Mouse (Mus musculus): ENCODE results near the gene Flvcr2. TPM values are rescaled to one million over a fixed set of nuclear protein-coding genes. Genes with fewer than 3 reads are reported as not detected.

Flvcr2 gene
- polyA plus RNA-seq, 1 experiment from 2014 or later, result 5.2 TPM

- 91% methylated on average over 10 of the region's 10 CpGs for WGBS
These were observed 1.0 kb downstream of the Flvcr2 start for GRCm38 (mm10) chr12:85747343-85747742.

GRCm38 (mm10) chr12:85749861-85750260 is 3.5 kb downstream of the Flvcr2 start:
- H3K4me2 ChIP-seq, result no peak overlapping the region
- H3K36me3 ChIP-seq, result no peaks in the 10 kb centered on the region
- no peaks in the 10 kb centered on the region for H3K9me3 ChIP-seq
- no peak overlapping the region for H3K4me3 ChIP-seq
- peaks cover 33% of the 10 kb centered on the region for H3K27me3 ChIP-seq
- H3K4me1 ChIP-seq (replicated peaks), result peaks cover 15% of the 10 kb centered on the region
- H3K27ac ChIP-seq, result no peak overlapping the region
- WGBS, result 93% methylated on average over 9 of the region's 9 CpGs
- ATAC-seq (ENCODE audit: low FRiP score), result no peak
- no peak overlapping the region for H3K9ac ChIP-seq

More at GRCm38 (mm10) chr12:85747343-85747742, 1.0 kb downstream of the Flvcr2 start:
- no peaks in the 10 kb centered on the region for H3K9me3 ChIP-seq
- H3K9ac ChIP-seq, result no peak overlapping the region
- H3K4me2 ChIP-seq, result no peak overlapping the region; the same call in 1 of the 2 replicates
- H3K27ac ChIP-seq, result no peak overlapping the region
- H3K4me3 ChIP-seq, result no peak overlapping the region
- peaks cover 15% of the 10 kb centered on the region for H3K4me1 ChIP-seq (replicated peaks)
- no peak for ATAC-seq (ENCODE audit: low FRiP score)
- no peaks in the 10 kb centered on the region for H3K36me3 ChIP-seq
- H3K27me3 ChIP-seq, result peaks cover 39% of the 10 kb centered on the region

- no peaks in the 10 kb centered on the region for H3K36me3 ChIP-seq
- no peak for ATAC-seq (ENCODE audit: low FRiP score)
- no peaks in the 10 kb centered on the region for H3K4me1 ChIP-seq (replicated peaks)
- no peak overlapping the region for H3K4me3 ChIP-seq
- H3K27ac ChIP-seq, result no peak overlapping the region
- peaks cover 12% of the 10 kb centered on the region for H3K27me3 ChIP-seq
- no peak overlapping the region for H3K9ac ChIP-seq
- H3K4me2 ChIP-seq, result no peak overlapping the region
- 87% methylated on average over 6 of the region's 6 CpGs for WGBS
- H3K9me3 ChIP-seq, result no peaks in the 10 kb centered on the region
These were observed 5.8 kb downstream of the Flvcr2 start for GRCm38 (mm10) chr12:85752116-85752515.

- Histone ChIP-seq H3K4me2 (no peak overlapping the region), H3K27me3 (0 out of 2 replicates have a peak, but pooled peaks cover 1% of the 10 kb centered on the region), H3K4me3 (no peak overlapping the region), H3K4me1 (replicated peaks) (no peaks in the 10 kb centered on the region), H3K9me3 (no peaks in the 10 kb centered on the region), H3K9ac (no peak overlapping the region), H3K36me3 (no peaks in the 10 kb centered on the region), H3K27ac (no peak overlapping the region)
- 31% methylated on average over 2 of the region's 2 CpGs for WGBS
- ATAC-seq (ENCODE audit: low FRiP score), result no peak
These were observed 6.9 kb downstream of the Flvcr2 start for GRCm38 (mm10) chr12:85753223-85753622.

GRCm38 (mm10) chr12:85754611-85755265 is 8.4 kb downstream of the Flvcr2 start:
- Histone ChIP-seq H3K4me3 (no peak overlapping the region), H3K36me3 (no peaks in the 10 kb centered on the region), H3K27ac (no peak overlapping the region), H3K4me2 (no peak overlapping the region), H3K9me3 (no peaks in the 10 kb centered on the region), H3K9ac (no peak overlapping the region), H3K4me1 (replicated peaks) (no peaks in the 10 kb centered on the region), H3K27me3 (no peaks in the 10 kb centered on the region)
- ATAC-seq (ENCODE audit: low FRiP score), result no peak
- 77% methylated on average over 5 of the region's 5 CpGs for WGBS

GRCm38 (mm10) chr12:85756455-85756854 is 10.1 kb downstream of the Flvcr2 start:
- no peak overlapping the region for H3K4me2 ChIP-seq
- no peak overlapping the region for H3K9ac ChIP-seq
- no peak overlapping the region for H3K4me3 ChIP-seq
- no peak for ATAC-seq (ENCODE audit: low FRiP score)
- no peaks in the 10 kb centered on the region for H3K4me1 ChIP-seq (replicated peaks)
- H3K36me3 ChIP-seq, result no peaks in the 10 kb centered on the region
- H3K27me3 ChIP-seq, result no peaks in the 10 kb centered on the region
- no peaks in the 10 kb centered on the region for H3K9me3 ChIP-seq
- 82% methylated on average over 3 of the region's 3 CpGs for WGBS
- H3K27ac ChIP-seq, result no peak overlapping the region

- Histone ChIP-seq H3K27me3 (no peaks in the 10 kb centered on the region), H3K36me3 (no peaks in the 10 kb centered on the region), H3K9ac (no peak overlapping the region), H3K9me3 (no peaks in the 10 kb centered on the region), H3K4me3 (no peak overlapping the region), H3K27ac (no peak overlapping the region), H3K4me1 (replicated peaks) (no peaks in the 10 kb centered on the region), H3K4me2 (no peak overlapping the region)
- no peak for ATAC-seq (ENCODE audit: low FRiP score)
- WGBS, result 69% methylated on average over 3 of the region's 3 CpGs
These were observed 10.7 kb downstream of the Flvcr2 start for GRCm38 (mm10) chr12:85757074-85757473.

GRCm38 (mm10) chr12:85758741-85759140 is 12.4 kb downstream of the Flvcr2 start:
- ATAC-seq (ENCODE audit: low FRiP score), result no peak
- H3K9ac ChIP-seq, result no peak overlapping the region
- no peaks in the 10 kb centered on the region for H3K36me3 ChIP-seq
- H3K4me3 ChIP-seq, result no peak overlapping the region
- no peaks in the 10 kb centered on the region for H3K9me3 ChIP-seq
- no peaks in the 10 kb centered on the region for H3K27me3 ChIP-seq
- 88% methylated on average over 8 of the region's 8 CpGs for WGBS
- no peaks in the 10 kb centered on the region for H3K4me1 ChIP-seq (replicated peaks)
- H3K27ac ChIP-seq, result no peak overlapping the region
- no peak overlapping the region for H3K4me2 ChIP-seq

- Histone ChIP-seq H3K4me3 (no peak overlapping the region), H3K27ac (no peak overlapping the region), H3K36me3 (no peaks in the 10 kb centered on the region), H3K9ac (no peak overlapping the region), H3K4me2 (no peak overlapping the region), H3K4me1 (replicated peaks) (no peaks in the 10 kb centered on the region), H3K9me3 (no peaks in the 10 kb centered on the region), H3K27me3 (no peaks in the 10 kb centered on the region)
- no peak for ATAC-seq (ENCODE audit: low FRiP score)
- WGBS, result 81% methylated on average over 4 of the region's 4 CpGs
These were observed 15.1 kb downstream of the Flvcr2 start for GRCm38 (mm10) chr12:85761471-85761870.

- no peaks in the 10 kb centered on the region for H3K4me1 ChIP-seq (replicated peaks)
- no peak overlapping the region for H3K9ac ChIP-seq
- H3K4me3 ChIP-seq, result no peak overlapping the region
- no peaks in the 10 kb centered on the region for H3K27me3 ChIP-seq
- H3K4me2 ChIP-seq, result no peak overlapping the region
- WGBS, result 68% methylated on average over 1 of the region's 1 CpGs
- no peaks in the 10 kb centered on the region for H3K9me3 ChIP-seq
- no peak overlapping the region for H3K27ac ChIP-seq
- no peak for ATAC-seq (ENCODE audit: low FRiP score)
- no peaks in the 10 kb centered on the region for H3K36me3 ChIP-seq
These were observed 18.3 kb downstream of the Flvcr2 start for GRCm38 (mm10) chr12:85764686-85765085.

GRCm38 (mm10) chr12:85766287-85766686 is 19.9 kb downstream of the Flvcr2 start:
- Histone ChIP-seq H3K4me3 (no peak overlapping the region), H3K9me3 (no peaks in the 10 kb centered on the region), H3K9ac (no peak overlapping the region), H3K4me2 (no peak overlapping the region), H3K27me3 (no peaks in the 10 kb centered on the region), H3K36me3 (no peaks in the 10 kb centered on the region), H3K27ac (no peak overlapping the region), H3K4me1 (replicated peaks) (no peaks in the 10 kb centered on the region)
- ATAC-seq (ENCODE audit: low FRiP score), result no peak
- 77% methylated on average over 3 of the region's 3 CpGs for WGBS

GRCm38 (mm10) chr12:85767750-85768149 is 21.4 kb downstream of the Flvcr2 start:
- no peak overlapping the region for H3K4me3 ChIP-seq
- 58% methylated on average over 4 of the region's 4 CpGs for WGBS
- no peak overlapping the region for H3K4me2 ChIP-seq
- ATAC-seq (ENCODE audit: low FRiP score), result no peak
- no peaks in the 10 kb centered on the region for H3K9me3 ChIP-seq
- H3K27me3 ChIP-seq, result no peaks in the 10 kb centered on the region
- no peak overlapping the region for H3K27ac ChIP-seq
- no peak overlapping the region for H3K9ac ChIP-seq
- no peaks in the 10 kb centered on the region for H3K36me3 ChIP-seq
- no peaks in the 10 kb centered on the region for H3K4me1 ChIP-seq (replicated peaks)

- ATAC-seq (ENCODE audit: low FRiP score), result no peak
- Histone ChIP-seq H3K36me3 (no peaks in the 10 kb centered on the region), H3K4me2 (no peak overlapping the region), H3K4me1 (replicated peaks) (no peaks in the 10 kb centered on the region), H3K27ac (no peak overlapping the region), H3K4me3 (no peak overlapping the region), H3K27me3 (no peaks in the 10 kb centered on the region), H3K9me3 (no peaks in the 10 kb centered on the region), H3K9ac (no peak overlapping the region)
- WGBS, result 83% methylated on average over 3 of the region's 3 CpGs
These were observed 25.0 kb downstream of the Flvcr2 start for GRCm38 (mm10) chr12:85771356-85771755.
